Mouse (Mus musculus): Measurements from ENCODE around the gene 3110082I17Rik. TPM values are rescaled to one million over a fixed set of nuclear protein-coding genes. Genes with fewer than 3 reads are reported as not detected.
A peak's percentile ranks its signal among the peaks of the same experiment; 100 is the strongest.
"Not testable (repeated sequence)": the region's sequence is repeated elsewhere in the genome, so short reads cannot be mapped to it uniquely, and the experiment has no call there.

Gene 3110082I17Rik
- polyA plus RNA-seq, 1 experiment from 2014 or later, result 34.1 TPM

GRCm38 (mm10) chr5:139337826-139338370 lies 122.4 kb downstream of the 3110082I17Rik start:
- no peaks in the 10 kb centered on the region for H3K4me1 ChIP-seq (ENCODE audit: control insufficient read depth, insufficient read depth, low read length)
- peaks cover 15% of the 10 kb centered on the region for H3K36me3 ChIP-seq (ENCODE audit: control insufficient read depth, insufficient read depth, low read length)
- H3K27me3 ChIP-seq (ENCODE audit: control insufficient read depth, insufficient read depth, low read length), result no peaks in the 10 kb centered on the region
- DNase-seq (ENCODE audit: low spot score, missing footprints) (no peak), ATAC-seq (ENCODE audit: low FRiP score) (no peak)
- no peak overlapping the region for H3K27ac ChIP-seq (ENCODE audit: low read depth, low read length)
- no peaks in the 10 kb centered on the region for H3K9me3 ChIP-seq (ENCODE audit: control insufficient read depth, low read length)
- no peak overlapping the region for H3K4me2 ChIP-seq
- 81% methylated on average over 13 of the region's 13 CpGs for WGBS
- no peak overlapping the region for H3K9ac ChIP-seq (ENCODE audit: low read length)
- H3K4me3 ChIP-seq (ENCODE audit: low read depth, low read length), result no peak overlapping the region

DNA sequence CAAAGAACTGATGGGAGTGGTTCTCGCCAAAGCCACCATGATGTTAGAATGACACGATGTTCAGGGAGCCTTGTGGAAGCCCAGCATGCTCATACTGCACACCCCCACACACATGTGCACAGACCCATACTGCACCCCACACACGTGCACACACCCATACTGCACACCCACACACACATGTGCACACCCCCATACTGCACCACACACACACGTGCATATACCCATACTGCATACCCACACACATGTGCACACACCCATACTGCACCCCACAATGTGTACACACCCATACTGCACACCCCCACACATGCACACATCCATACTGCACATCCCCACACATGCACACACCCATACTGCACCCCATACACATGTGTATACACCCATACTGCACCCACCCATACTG lies 124.7 kb downstream of the 3110082I17Rik start:
- WGBS, result 88% methylated on average over 4 of the region's 4 CpGs
- ATAC-seq (ENCODE audit: low FRiP score), result no peak
- DNase-seq (ENCODE audit: low spot score, missing footprints), result no peak
- no peak overlapping the region for H3K27ac ChIP-seq (ENCODE audit: low read depth, low read length)
- H3K4me3 ChIP-seq (ENCODE audit: low read depth, low read length), result no peak overlapping the region
- no peak overlapping the region for H3K9ac ChIP-seq (ENCODE audit: low read length)
- H3K4me1 ChIP-seq (ENCODE audit: control insufficient read depth, insufficient read depth, low read length), result no peaks in the 10 kb centered on the region
- no peaks in the 10 kb centered on the region for H3K9me3 ChIP-seq (ENCODE audit: control insufficient read depth, low read length)
- H3K36me3 ChIP-seq (ENCODE audit: control insufficient read depth, insufficient read depth, low read length), result peaks cover 11% of the 10 kb centered on the region
- H3K4me2 ChIP-seq, result no peak overlapping the region
- H3K27me3 ChIP-seq (ENCODE audit: control insufficient read depth, insufficient read depth, low read length), result no peaks in the 10 kb centered on the region

DNA sequence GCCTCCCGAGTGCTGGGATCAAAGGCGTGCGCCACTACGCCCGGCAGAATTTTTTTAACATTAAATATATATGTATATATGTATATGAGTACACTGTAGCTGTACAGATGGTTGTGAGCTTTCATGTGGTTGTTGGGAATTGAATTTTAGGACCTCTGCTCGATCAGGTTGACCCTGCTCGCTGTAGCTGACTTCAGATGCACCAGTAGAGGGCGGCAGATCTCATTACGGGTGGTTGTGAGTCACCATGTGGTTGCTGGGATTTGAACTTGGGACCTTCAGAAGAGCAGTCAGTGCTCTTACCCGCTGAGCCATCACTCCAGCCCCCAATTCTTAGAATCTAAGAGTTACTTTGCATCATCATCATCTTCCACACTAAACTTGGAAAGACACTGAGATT lies 125.9 kb downstream of the 3110082I17Rik start:
- DNase-seq (ENCODE audit: low spot score, missing footprints); H3K27ac ChIP-seq (ENCODE audit: low read depth, low read length); ATAC-seq (ENCODE audit: low FRiP score); H3K9me3 ChIP-seq (ENCODE audit: control insufficient read depth, low read length); H3K4me3 ChIP-seq (ENCODE audit: low read depth, low read length); H3K4me2 ChIP-seq; H3K27me3 ChIP-seq (ENCODE audit: control insufficient read depth, insufficient read depth, low read length); H3K4me1 ChIP-seq (ENCODE audit: control insufficient read depth, insufficient read depth, low read length); H3K9ac ChIP-seq (ENCODE audit: low read length): not testable (repeated sequence)
- H3K36me3 ChIP-seq (ENCODE audit: control insufficient read depth, insufficient read depth, low read length), result peaks cover 11% of the 10 kb centered on the region
- WGBS, result 84% methylated on average over 10 of the region's 10 CpGs

- H3K27me3 ChIP-seq (ENCODE audit: control insufficient read depth, insufficient read depth, low read length), result no peaks in the 10 kb centered on the region
- 87% methylated on average over 16 of the region's 16 CpGs for WGBS
- no peak overlapping the region for H3K27ac ChIP-seq (ENCODE audit: low read depth, low read length)
- peaks cover 5% of the 10 kb centered on the region for H3K36me3 ChIP-seq (ENCODE audit: control insufficient read depth, insufficient read depth, low read length)
- H3K4me1 ChIP-seq (ENCODE audit: control insufficient read depth, insufficient read depth, low read length), result no peaks in the 10 kb centered on the region
- H3K9ac ChIP-seq (ENCODE audit: low read length), result no peak overlapping the region
- no peak overlapping the region for H3K4me3 ChIP-seq (ENCODE audit: low read depth, low read length)
- no peaks in the 10 kb centered on the region for H3K9me3 ChIP-seq (ENCODE audit: control insufficient read depth, low read length)
- no peak overlapping the region for H3K4me2 ChIP-seq
- no peak for ATAC-seq (ENCODE audit: low FRiP score)
- DNase-seq (ENCODE audit: low spot score, missing footprints), result peak; percentile 79
Measured at GRCm38 (mm10) chr5:139333301-139334013, 126.9 kb downstream of the 3110082I17Rik start.

GRCm38 (mm10) chr5:139332590-139333272 lies 127.6 kb downstream of the 3110082I17Rik start:
- no peak overlapping the region for H3K27ac ChIP-seq (ENCODE audit: low read depth, low read length)
- H3K4me3 ChIP-seq (ENCODE audit: low read depth, low read length), result no peak overlapping the region
- H3K4me1 ChIP-seq (ENCODE audit: control insufficient read depth, insufficient read depth, low read length), result no peaks in the 10 kb centered on the region
- H3K36me3 ChIP-seq (ENCODE audit: control insufficient read depth, insufficient read depth, low read length), result peaks cover 2% of the 10 kb centered on the region
- H3K9ac ChIP-seq (ENCODE audit: low read length), result no peak overlapping the region
- H3K9me3 ChIP-seq (ENCODE audit: control insufficient read depth, low read length), result no peaks in the 10 kb centered on the region
- WGBS, result 86% methylated on average over 8 of the region's 8 CpGs
- DNase-seq (ENCODE audit: low spot score, missing footprints), result peak; percentile 54
- 0 out of 2 replicates have a peak, but pooled peaks have one; percentile 10 for ATAC-seq (ENCODE audit: low FRiP score)
- no peaks in the 10 kb centered on the region for H3K27me3 ChIP-seq (ENCODE audit: control insufficient read depth, insufficient read depth, low read length)
- H3K4me2 ChIP-seq, result no peak overlapping the region

DNA sequence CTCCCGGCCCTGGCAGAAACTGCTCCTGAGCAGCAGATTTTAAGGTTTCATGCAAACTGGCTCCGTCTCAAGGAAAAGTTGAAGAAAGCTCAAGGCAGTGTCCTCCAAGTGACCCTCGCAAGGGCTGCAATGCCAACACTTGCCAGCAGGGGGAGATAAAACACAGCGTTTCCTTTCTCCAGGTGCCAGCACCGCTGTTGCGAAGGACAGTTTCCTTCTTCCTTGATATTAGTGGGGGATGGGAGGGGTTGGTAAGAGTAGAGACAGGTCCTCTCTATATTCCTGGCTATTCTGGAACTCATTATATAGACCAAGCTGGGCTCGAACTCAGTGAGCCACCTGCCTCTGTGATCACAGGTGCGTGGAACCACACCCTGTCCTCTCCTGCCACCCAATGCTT lies 128.6 kb downstream of the 3110082I17Rik start:
- H3K27ac ChIP-seq (ENCODE audit: low read depth, low read length), result no peak overlapping the region
- peak; percentile 49 for ATAC-seq (ENCODE audit: low FRiP score)
- 19% methylated on average over 8 of the region's 8 CpGs for WGBS
- no peak overlapping the region for H3K4me3 ChIP-seq (ENCODE audit: low read depth, low read length)
- no peak overlapping the region for H3K4me2 ChIP-seq
- no peaks in the 10 kb centered on the region for H3K27me3 ChIP-seq (ENCODE audit: control insufficient read depth, insufficient read depth, low read length)
- H3K9ac ChIP-seq (ENCODE audit: low read length), result no peak overlapping the region
- peak; percentile 98 for DNase-seq (ENCODE audit: low spot score, missing footprints)
- H3K36me3 ChIP-seq (ENCODE audit: control insufficient read depth, insufficient read depth, low read length), result no peaks in the 10 kb centered on the region; the same call in 1 of the 2 replicates
- no peaks in the 10 kb centered on the region for H3K4me1 ChIP-seq (ENCODE audit: control insufficient read depth, insufficient read depth, low read length)
- no peaks in the 10 kb centered on the region for H3K9me3 ChIP-seq (ENCODE audit: control insufficient read depth, low read length)

GRCm38 (mm10) chr5:139330766-139331165 lies 129.6 kb downstream of the 3110082I17Rik start:
- DNase-seq (ENCODE audit: low spot score, missing footprints) (peak; percentile 44), ATAC-seq (ENCODE audit: low FRiP score) (no peak)
- Histone ChIP-seq H3K9me3 (ENCODE audit: control insufficient read depth, low read length) (no peaks in the 10 kb centered on the region), H3K36me3 (ENCODE audit: control insufficient read depth, insufficient read depth, low read length) (no peaks in the 10 kb centered on the region), H3K27ac (ENCODE audit: low read depth, low read length) (no peak overlapping the region), H3K9ac (ENCODE audit: low read length) (no peak overlapping the region), H3K4me2 (no peak overlapping the region), H3K27me3 (ENCODE audit: control insufficient read depth, insufficient read depth, low read length) (peaks cover 7% of the 10 kb centered on the region), H3K4me3 (ENCODE audit: low read depth, low read length) (no peak overlapping the region), H3K4me1 (ENCODE audit: control insufficient read depth, insufficient read depth, low read length) (no peaks in the 10 kb centered on the region)
- WGBS, result 70% methylated on average over 7 of the region's 7 CpGs

DNA sequence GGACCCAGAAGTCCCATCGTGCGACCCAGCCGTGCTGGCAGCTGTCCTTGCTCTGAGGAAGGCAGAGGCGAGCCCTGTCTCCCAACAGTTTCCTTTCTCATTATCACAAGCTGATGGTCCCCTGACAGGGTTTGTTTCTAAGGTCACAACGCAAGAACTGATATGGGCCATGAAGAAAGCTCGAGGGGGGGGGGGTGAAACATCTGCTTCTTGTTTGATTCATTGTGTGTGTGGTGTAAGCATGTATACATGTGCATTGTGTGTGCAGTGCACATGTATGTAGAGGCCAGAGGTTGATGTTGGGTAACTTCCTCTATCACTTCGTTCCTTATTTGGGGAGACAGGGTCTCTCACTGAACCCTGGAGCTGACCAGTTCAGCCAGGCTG lies 132.7 kb downstream of the 3110082I17Rik start:
- H3K27ac ChIP-seq (ENCODE audit: low read depth, low read length), result no peak overlapping the region
- H3K9me3 ChIP-seq (ENCODE audit: control insufficient read depth, low read length), result no peaks in the 10 kb centered on the region
- H3K4me2 ChIP-seq, result no peak overlapping the region
- H3K4me3 ChIP-seq (ENCODE audit: low read depth, low read length), result no peak overlapping the region
- 81% methylated on average over 7 of the region's 7 CpGs for WGBS
- H3K27me3 ChIP-seq (ENCODE audit: control insufficient read depth, insufficient read depth, low read length), result peaks cover 32% of the 10 kb centered on the region
- no peaks in the 10 kb centered on the region for H3K36me3 ChIP-seq (ENCODE audit: control insufficient read depth, insufficient read depth, low read length)
- DNase-seq (ENCODE audit: low spot score, missing footprints), result peak; percentile 57
- H3K4me1 ChIP-seq (ENCODE audit: control insufficient read depth, insufficient read depth, low read length), result 0 out of 2 replicates have a peak, but pooled peaks cover 2% of the 10 kb centered on the region
- ATAC-seq (ENCODE audit: low FRiP score), result no peak
- H3K9ac ChIP-seq (ENCODE audit: low read length), result no peak overlapping the region

DNA sequence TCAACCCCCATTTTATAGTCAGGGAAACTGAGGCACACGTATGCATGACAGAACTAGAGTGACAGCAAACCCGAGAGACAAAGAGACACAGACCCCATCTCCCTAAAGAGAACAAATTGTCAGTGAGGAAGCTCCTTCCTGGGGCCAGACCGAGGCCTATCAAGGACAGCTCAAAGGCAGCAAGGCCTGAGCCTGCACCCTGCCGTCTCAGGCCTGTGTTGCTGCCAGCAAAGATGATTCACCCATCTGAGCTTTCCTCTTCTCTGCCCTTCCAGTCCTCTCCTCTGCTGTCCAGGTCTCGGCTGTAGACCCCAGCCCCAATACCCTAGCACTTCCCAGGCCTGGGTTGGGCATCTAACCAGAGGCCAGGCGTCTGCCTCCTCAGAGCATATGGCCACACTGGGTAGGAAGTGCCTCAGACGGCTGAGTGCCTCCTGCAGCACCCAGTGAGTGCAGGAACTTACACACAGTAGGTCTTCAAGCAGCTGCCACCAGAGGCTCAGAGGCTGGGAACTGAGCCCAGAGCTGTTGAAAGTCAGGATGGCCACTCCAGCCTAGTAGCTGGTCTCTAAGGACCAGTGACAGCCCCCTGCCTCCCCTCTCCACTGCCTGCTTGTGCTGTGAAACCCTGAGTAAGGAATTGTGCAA lies 133.2 kb downstream of the 3110082I17Rik start:
- 77% methylated on average over 7 of the region's 7 CpGs for WGBS
- Histone ChIP-seq H3K36me3 (ENCODE audit: control insufficient read depth, insufficient read depth, low read length) (no peaks in the 10 kb centered on the region), H3K27me3 (ENCODE audit: control insufficient read depth, insufficient read depth, low read length) (peaks cover 32% of the 10 kb centered on the region)

More for the DNA sequence above, 133.2 kb downstream of the 3110082I17Rik start:
- ATAC-seq (ENCODE audit: low FRiP score) (no peak), DNase-seq (ENCODE audit: low spot score, missing footprints) (peak; percentile 72)
- Histone ChIP-seq H3K27ac (ENCODE audit: low read depth, low read length) (no peak overlapping the region), H3K9ac (ENCODE audit: low read length) (no peak overlapping the region), H3K4me3 (ENCODE audit: low read depth, low read length) (no peak overlapping the region), H3K9me3 (ENCODE audit: control insufficient read depth, low read length) (no peaks in the 10 kb centered on the region), H3K4me1 (ENCODE audit: control insufficient read depth, insufficient read depth, low read length) (0 out of 2 replicates have a peak, but pooled peaks cover 2% of the 10 kb centered on the region), H3K4me2 (no peak overlapping the region)

Measured in midbrain, embryonic 11.5 days (tissue).